Mouse (Mus musculus): ENCODE measurements at regions not wholly inside any gene's neighbourhood (a gene's known extent, or its start where the extent isn't known, plus 50 kb on each side); places are given as distances from the start of the nearest gene placed in this dataset.

DNA sequence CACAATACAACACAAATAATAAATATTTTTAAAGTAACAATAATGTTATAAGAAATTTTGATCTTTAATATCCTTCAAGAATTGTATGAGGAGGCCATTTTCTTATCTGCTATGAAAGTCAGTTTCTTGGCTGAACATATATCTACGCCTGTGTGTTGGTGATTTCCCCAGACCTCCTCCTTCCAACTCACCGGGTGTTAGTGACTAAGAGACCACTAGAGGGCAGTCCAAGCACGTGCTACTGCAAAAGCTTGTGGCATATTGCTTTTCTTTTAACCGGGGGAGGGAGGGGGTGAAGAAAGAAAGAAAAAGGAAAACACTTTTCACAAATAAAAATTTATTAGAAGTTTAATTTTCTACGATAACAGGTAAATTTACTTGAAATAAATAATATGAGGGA lies 333.3 kb downstream of the Trim52 start:
- no peaks in the 10 kb centered on the region for H3K79me2 ChIP-seq (ENCODE audit: control insufficient read depth, insufficient read depth, low read length, poor library complexity)
- H3K4me1 ChIP-seq (ENCODE audit: control insufficient read depth in 1 of 2, insufficient read depth in 2 of 2, low read length in 2 of 2), result no peaks in the 10 kb centered on the region
- DNase-seq (ENCODE audit: low read depth, low spot score), result peak; percentile 86
- TF ChIP-seq MXI1 (IDR thresholded peaks at IDR 0.05; ENCODE audit: low read depth, low read length) (no peak; the same call in 1 of the 2 replicates), SMC3 (IDR thresholded peaks at IDR 0.05; ENCODE audit: low read depth, low read length) (peak; percentile 83), CTCF (IDR thresholded peaks at IDR 0.05 in 2 of 3, conservative IDR thresholded peaks at IDR 0.05 in 1 of 3; ENCODE audit: control insufficient read depth in 1 of 3, insufficient read depth in 1 of 3, low read depth in 2 of 3, low read length in 3 of 3, poor library complexity in 1 of 3, severe bottlenecking in 1 of 3) (peak; percentile 50 to 89 (median 80)), KAT2A (conservative IDR thresholded peaks at IDR 0.05; ENCODE audit: low read depth, low read length) (no peak), MEF2A (IDR thresholded peaks at IDR 0.05; ENCODE audit: extremely low read depth, insufficient replicate concordance, low read depth, low read length, poor library complexity, severe bottlenecking) (no peak), E2F4 (IDR thresholded peaks at IDR 0.05; ENCODE audit: borderline replicate concordance, low read depth, low read length) (no peak), POLR2AphosphoS2 (IDR thresholded peaks at IDR 0.05; ENCODE audit: low read length) (no peak), BHLHE40 (IDR thresholded peaks at IDR 0.05; ENCODE audit: borderline replicate concordance, low read depth, low read length) (peak; percentile 66), MAX (IDR thresholded peaks at IDR 0.05; ENCODE audit: low read length) (peak; percentile 82; the same call in 1 of the 2 replicates), MAFK (IDR thresholded peaks at IDR 0.05; ENCODE audit: borderline replicate concordance, low read depth, low read length) (no peak), JUND (IDR thresholded peaks at IDR 0.05; ENCODE audit: low read depth, low read length) (no peak), RAD21 (IDR thresholded peaks at IDR 0.05; ENCODE audit: low read depth, low read length) (peak; percentile 94), ELF1 (IDR thresholded peaks at IDR 0.05; ENCODE audit: low read depth, low read length) (no peak), GABPA (IDR thresholded peaks at IDR 0.05; ENCODE audit: low read depth, low read length) (no peak), ZNF384 (IDR thresholded peaks at IDR 0.05; ENCODE audit: low read depth, low read length) (no peak), ZKSCAN1 (IDR thresholded peaks at IDR 0.05; ENCODE audit: low read depth, low read length) (no peak), ETS1 (IDR thresholded peaks at IDR 0.05; ENCODE audit: low read depth, low read length) (no peak), MYC (IDR thresholded peaks at IDR 0.05; ENCODE audit: low read depth, low read length) (peak; percentile 64; the same call in 1 of the 2 replicates), ZC3H11A (IDR thresholded peaks at IDR 0.05; ENCODE audit: low read depth, low read length) (peak; percentile 75), SIN3A (IDR thresholded peaks at IDR 0.05; ENCODE audit: low read length) (no peak), GATA1 (IDR thresholded peaks at IDR 0.05; ENCODE audit: low read depth, low read length) (0 out of 2 replicates have a peak, but pooled peaks have one; percentile 10), USF1 (IDR thresholded peaks at IDR 0.05; ENCODE audit: low read depth, low read length) (no peak), MAZ (IDR thresholded peaks at IDR 0.05; ENCODE audit: low read depth, low read length) (0 out of 2 replicates have a peak, but pooled peaks have one; percentile 32), RCOR1 (IDR thresholded peaks at IDR 0.05; ENCODE audit: low read depth, low read length) (no peak), MYB (IDR thresholded peaks at IDR 0.05; ENCODE audit: low read depth, low read length) (no peak), POLR2AphosphoS5 (IDR thresholded peaks at IDR 0.05; ENCODE audit: borderline replicate concordance, low read depth, low read length) (no peak)
- no peaks in the 10 kb centered on the region for H3K27me3 ChIP-seq (ENCODE audit: control insufficient read depth in 1 of 2, insufficient read depth in 2 of 2, low read length in 2 of 2)
- H3K9ac ChIP-seq (ENCODE audit: control insufficient read depth, low read depth, low read length, poor library complexity, severe bottlenecking), result no peak overlapping the region
- H3K36me3 ChIP-seq (ENCODE audit: control insufficient read depth in 1 of 2, insufficient read depth in 2 of 2, low read length in 2 of 2), result no peaks in the 10 kb centered on the region
- H3K4me3 ChIP-seq (ENCODE audit: control insufficient read depth in 1 of 2, insufficient read depth in 1 of 2, low read depth in 2 of 2, low read length in 2 of 2), result no peak overlapping the region
- H3K27ac ChIP-seq (ENCODE audit: control insufficient read depth, low read depth, low read length), result no peak overlapping the region
- no peaks in the 10 kb centered on the region for H3K9me3 ChIP-seq (replicated peaks; ENCODE audit: insufficient read depth, low read length)

Data from MEL (cell line).